Mouse (Mus musculus): ENCODE measurements around the gene Ablim1.

DNA sequence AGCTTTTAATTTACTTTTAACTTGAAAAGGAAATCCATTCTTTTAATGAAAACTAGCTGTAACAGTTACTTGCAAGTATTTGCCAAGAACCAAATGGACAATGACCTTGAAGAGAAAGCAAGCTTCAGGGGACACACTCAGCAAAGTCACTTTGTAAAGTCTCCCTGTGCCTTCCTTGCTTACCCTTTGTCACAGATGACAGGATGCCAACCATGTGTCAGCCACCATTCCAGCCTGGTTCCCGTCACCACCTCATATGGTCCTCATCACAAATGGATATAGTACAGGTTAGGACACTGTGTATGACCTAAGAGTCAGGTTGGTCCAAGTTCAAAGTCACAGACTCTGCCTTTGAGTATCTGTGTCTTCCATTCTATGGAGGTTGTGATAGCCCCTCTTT, 112.2 kb downstream of the Ablim1 start:
- TF ChIP-seq CTCF (IDR thresholded peaks at IDR 0.05; ENCODE audit: control insufficient read depth, insufficient read depth, insufficient read length): no peak
- no peak for TF ChIP-seq MAX (IDR thresholded peaks at IDR 0.05)
- no peak for TF ChIP-seq MYOD1 (IDR thresholded peaks at IDR 0.05; ENCODE audit: control insufficient read depth, insufficient read length, low read depth)
- TF ChIP-seq CEBPB (IDR thresholded peaks at IDR 0.05; ENCODE audit: low read depth): no peak
- TF ChIP-seq MYOG (IDR thresholded peaks at IDR 0.05; ENCODE audit: control insufficient read depth, extremely low read depth, insufficient read length): no peak
- TF ChIP-seq USF1 (IDR thresholded peaks at IDR 0.05; ENCODE audit: low read depth): no peak
- no peak for TF ChIP-seq FOSL1 (IDR thresholded peaks at IDR 0.05; ENCODE audit: insufficient read depth, low read length, poor library complexity, severe bottlenecking)

Measured in C2C12 (cell line).